Mouse (Mus musculus): ENCODE data around the gene Csmd2. TPM values are rescaled to one million over a fixed set of nuclear protein-coding genes. Genes with fewer than 3 reads are reported as not detected.

Gene Csmd2
- polyA plus RNA-seq, 1 experiment from 2014 or later, result not detected

GRCm38 (mm10) chr4:128429591-128429990 is 441.9 kb downstream of the Csmd2 start:
- Histone ChIP-seq H3K4me3 (ENCODE audit: inconsistent target) (no peak overlapping the region), H3K79me2 (ENCODE audit: inconsistent target) (no peaks in the 10 kb centered on the region), H3K36me3 (ENCODE audit: inconsistent target) (no peaks in the 10 kb centered on the region), H3K27ac (no peak overlapping the region)
- WGBS (ENCODE audit: missing documents), result 90% methylated on average over 8 of the region's 8 CpGs

- Histone ChIP-seq H3K27ac (no peak overlapping the region), H3K36me3 (ENCODE audit: inconsistent target) (no peaks in the 10 kb centered on the region), H3K79me2 (ENCODE audit: inconsistent target) (no peaks in the 10 kb centered on the region), H3K4me3 (ENCODE audit: inconsistent target) (no peak overlapping the region)
- 87% methylated on average over 6 of the region's 6 CpGs for WGBS (ENCODE audit: missing documents)
Measured at GRCm38 (mm10) chr4:128440550-128440949, 452.9 kb downstream of the Csmd2 start.

- Histone ChIP-seq H3K36me3 (ENCODE audit: inconsistent target) (no peaks in the 10 kb centered on the region), H3K27ac (no peak overlapping the region), H3K4me3 (ENCODE audit: inconsistent target) (no peak overlapping the region), H3K79me2 (ENCODE audit: inconsistent target) (no peaks in the 10 kb centered on the region)
- 100% methylated on average over 2 of the region's 2 CpGs for WGBS (ENCODE audit: missing documents)
Measured at GRCm38 (mm10) chr4:128441228-128441627, 453.6 kb downstream of the Csmd2 start.

GRCm38 (mm10) chr4:128442791-128443190 is 455.1 kb downstream of the Csmd2 start:
- H3K4me3 ChIP-seq (ENCODE audit: inconsistent target), result no peak overlapping the region
- H3K79me2 ChIP-seq (ENCODE audit: inconsistent target), result no peaks in the 10 kb centered on the region
- H3K27ac ChIP-seq, result no peak overlapping the region
- no peaks in the 10 kb centered on the region for H3K36me3 ChIP-seq (ENCODE audit: inconsistent target)
- WGBS (ENCODE audit: missing documents), result 78% methylated on average over 8 of the region's 8 CpGs

GRCm38 (mm10) chr4:128445514-128446260 is 458.0 kb downstream of the Csmd2 start:
- no peak overlapping the region for H3K27ac ChIP-seq
- no peaks in the 10 kb centered on the region for H3K36me3 ChIP-seq (ENCODE audit: inconsistent target)
- H3K79me2 ChIP-seq (ENCODE audit: inconsistent target), result no peaks in the 10 kb centered on the region
- WGBS (ENCODE audit: missing documents), result 82% methylated on average over 15 of the region's 15 CpGs
- no peak overlapping the region for H3K4me3 ChIP-seq (ENCODE audit: inconsistent target)

GRCm38 (mm10) chr4:128448831-128449431 is 461.3 kb downstream of the Csmd2 start:
- H3K79me2 ChIP-seq (ENCODE audit: inconsistent target), result no peaks in the 10 kb centered on the region
- H3K36me3 ChIP-seq (ENCODE audit: inconsistent target), result no peaks in the 10 kb centered on the region
- 89% methylated on average over 11 of the region's 12 CpGs for WGBS (ENCODE audit: missing documents)
- H3K4me3 ChIP-seq (ENCODE audit: inconsistent target), result no peak overlapping the region
- no peak overlapping the region for H3K27ac ChIP-seq

GRCm38 (mm10) chr4:128450137-128450536 is 462.5 kb downstream of the Csmd2 start:
- 85% methylated on average over 8 of the region's 8 CpGs for WGBS (ENCODE audit: missing documents)
- Histone ChIP-seq H3K36me3 (ENCODE audit: inconsistent target) (no peaks in the 10 kb centered on the region), H3K27ac (no peak overlapping the region), H3K79me2 (ENCODE audit: inconsistent target) (no peaks in the 10 kb centered on the region), H3K4me3 (ENCODE audit: inconsistent target) (no peak overlapping the region)

GRCm38 (mm10) chr4:128450974-128451373 is 463.3 kb downstream of the Csmd2 start:
- H3K36me3 ChIP-seq (ENCODE audit: inconsistent target), result no peaks in the 10 kb centered on the region
- no peaks in the 10 kb centered on the region for H3K79me2 ChIP-seq (ENCODE audit: inconsistent target)
- H3K4me3 ChIP-seq (ENCODE audit: inconsistent target), result no peak overlapping the region
- no peak overlapping the region for H3K27ac ChIP-seq
- 48% methylated on average over 8 of the region's 8 CpGs for WGBS (ENCODE audit: missing documents)

GRCm38 (mm10) chr4:128451383-128451794 is 463.7 kb downstream of the Csmd2 start:
- Histone ChIP-seq H3K79me2 (ENCODE audit: inconsistent target) (no peaks in the 10 kb centered on the region), H3K36me3 (ENCODE audit: inconsistent target) (no peaks in the 10 kb centered on the region), H3K27ac (no peak overlapping the region), H3K4me3 (ENCODE audit: inconsistent target) (no peak overlapping the region)
- 64% methylated on average over 3 of the region's 3 CpGs for whole genome bisulfite sequencing (ENCODE audit: missing documents)

GRCm38 (mm10) chr4:128466708-128467107 is 479.1 kb downstream of the Csmd2 start:
- H3K36me3 ChIP-seq (ENCODE audit: inconsistent target), result no peaks in the 10 kb centered on the region
- 86% methylated on average over 5 of the region's 5 CpGs for WGBS (ENCODE audit: missing documents)
- no peak overlapping the region for H3K27ac ChIP-seq
- H3K4me3 ChIP-seq (ENCODE audit: inconsistent target), result no peak overlapping the region
- no peaks in the 10 kb centered on the region for H3K79me2 ChIP-seq (ENCODE audit: inconsistent target)

- no peak overlapping the region for H3K27ac ChIP-seq
- H3K79me2 ChIP-seq (ENCODE audit: inconsistent target), result no peaks in the 10 kb centered on the region
- 83% methylated on average over 1 of the region's 1 CpGs for WGBS (ENCODE audit: missing documents)
- H3K36me3 ChIP-seq (ENCODE audit: inconsistent target), result no peaks in the 10 kb centered on the region
- H3K4me3 ChIP-seq (ENCODE audit: inconsistent target), result no peak overlapping the region
Measured at GRCm38 (mm10) chr4:128468040-128468439, 480.4 kb downstream of the Csmd2 start.

- Histone ChIP-seq H3K4me3 (ENCODE audit: inconsistent target) (no peak overlapping the region), H3K36me3 (ENCODE audit: inconsistent target) (no peaks in the 10 kb centered on the region), H3K79me2 (ENCODE audit: inconsistent target) (no peaks in the 10 kb centered on the region), H3K27ac (no peak overlapping the region)
- 85% methylated on average over 5 of the region's 5 CpGs for WGBS (ENCODE audit: missing documents)
Measured at GRCm38 (mm10) chr4:128476249-128476648, 488.6 kb downstream of the Csmd2 start.

- no peak overlapping the region for H3K4me3 ChIP-seq (ENCODE audit: inconsistent target)
Measured at GRCm38 (mm10) chr4:128483891-128484290, 496.2 kb downstream of the Csmd2 start.

GRCm38 (mm10) chr4:128484679-128485078 is 497.0 kb downstream of the Csmd2 start:
- H3K4me3 ChIP-seq (ENCODE audit: inconsistent target), result no peak overlapping the region
- no peaks in the 10 kb centered on the region for H3K79me2 ChIP-seq (ENCODE audit: inconsistent target)
- H3K27ac ChIP-seq, result no peak overlapping the region
- 79% methylated on average over 2 of the region's 2 CpGs for WGBS (ENCODE audit: missing documents)
- no peaks in the 10 kb centered on the region for H3K36me3 ChIP-seq (ENCODE audit: inconsistent target)

More at GRCm38 (mm10) chr4:128483891-128484290, 496.2 kb downstream of the Csmd2 start:
- no peak overlapping the region for H3K27ac ChIP-seq
- H3K36me3 ChIP-seq (ENCODE audit: inconsistent target), result no peaks in the 10 kb centered on the region
- H3K79me2 ChIP-seq (ENCODE audit: inconsistent target), result no peaks in the 10 kb centered on the region
- WGBS (ENCODE audit: missing documents), result 86% methylated on average over 7 of the region's 7 CpGs

GRCm38 (mm10) chr4:128489521-128490100 is 502.0 kb downstream of the Csmd2 start:
- Histone ChIP-seq H3K36me3 (ENCODE audit: inconsistent target) (no peaks in the 10 kb centered on the region), H3K79me2 (ENCODE audit: inconsistent target) (no peaks in the 10 kb centered on the region), H3K4me3 (ENCODE audit: inconsistent target) (no peak overlapping the region), H3K27ac (no peak overlapping the region)
- 91% methylated on average over 11 of the region's 11 CpGs for WGBS (ENCODE audit: missing documents)

Data from macrophage (primary cell).